Mouse (Mus musculus) kidney, embryonic 16.5 days (tissue): ENCODE measurements around the gene Ago1. TPM values are rescaled to one million over a fixed set of nuclear protein-coding genes. Genes with fewer than 3 reads are reported as not detected.

Experiments used
- ATAC-seq: fragments of 200-750 bp; cut with Nextera tagmentation; 2 replicates; pipeline ENCODE4 v1.8.0; 2017; ENCODE audit warnings: moderate TSS enrichment; ENCODE audit not compliant: low FRiP score, low TSS enrichment
- H3K27ac ChIP-seq: fragments of 300-500 bp; sonication (generic); 2 replicates; pipeline ENCODE4 v1.5.1; 2014; ENCODE audit warnings: low read length
- H3K27me3 ChIP-seq: fragments of 300-500 bp; sonication (generic); 2 replicates; pipeline ENCODE4 v1.6.1; 2014; ENCODE audit warnings: low read length, control low read depth, mixed read lengths; ENCODE audit not compliant: insufficient read depth
- H3K36me3 ChIP-seq: fragments of 300-500 bp; sonication (generic); 2 replicates; pipeline ENCODE4 v1.6.1; 2014; ENCODE audit warnings: low read length, control low read depth, mixed read lengths; ENCODE audit not compliant: insufficient read depth
- H3K4me1 ChIP-seq: fragments of 300-500 bp; sonication (generic); 2 replicates; pipeline ENCODE4 v1.6.1; 2014; ENCODE audit warnings: low read length, control low read depth, mixed read lengths; ENCODE audit not compliant: insufficient read depth
- H3K4me2 ChIP-seq: fragments of 300-500 bp; sonication (generic); replicated peaks from 2 replicates; pipeline ENCODE4 v1.6.1; 2014; ENCODE audit warnings: low read depth, low read length
- H3K4me3 ChIP-seq: fragments of 300-500 bp; sonication (generic); 2 replicates; pipeline ENCODE4 v1.5.1; 2014; ENCODE audit warnings: mild to moderate bottlenecking, low read length
- H3K9ac ChIP-seq: fragments of 300-500 bp; sonication (generic); replicated peaks from 2 replicates; pipeline ENCODE4 v1.6.1; 2014; ENCODE audit warnings: low read length
- H3K9me3 ChIP-seq: fragments of 300-500 bp; sonication (generic); 2 replicates; pipeline ENCODE4 v1.6.1; 2016; ENCODE audit warnings: low read length, control low read depth
- WGBS: fragments of 180-500 bp; shearing (Covaris S2); extraction: QIAGEN DNeasy Blood & Tissue Kit; methylation state at CpG from one replicate; pipeline ENCODE4 v1.1.7; 2014; 5-methylcytosine and 5-hydroxymethylcytosine counted together
- polyA plus RNA-seq: library from polyadenylated mRNA; unstranded; fragments of >200 nt; fragmentation: Nextera tagmentation; extraction: Ambion mirVana; gene quantifications from 2 replicates; pipeline ENCODE4 v1.2.1, GENCODE M21; 2015

Ago1 gene
- polyA plus RNA-seq, 1 experiment from 2014 or later: 4.6 TPM

DNA sequence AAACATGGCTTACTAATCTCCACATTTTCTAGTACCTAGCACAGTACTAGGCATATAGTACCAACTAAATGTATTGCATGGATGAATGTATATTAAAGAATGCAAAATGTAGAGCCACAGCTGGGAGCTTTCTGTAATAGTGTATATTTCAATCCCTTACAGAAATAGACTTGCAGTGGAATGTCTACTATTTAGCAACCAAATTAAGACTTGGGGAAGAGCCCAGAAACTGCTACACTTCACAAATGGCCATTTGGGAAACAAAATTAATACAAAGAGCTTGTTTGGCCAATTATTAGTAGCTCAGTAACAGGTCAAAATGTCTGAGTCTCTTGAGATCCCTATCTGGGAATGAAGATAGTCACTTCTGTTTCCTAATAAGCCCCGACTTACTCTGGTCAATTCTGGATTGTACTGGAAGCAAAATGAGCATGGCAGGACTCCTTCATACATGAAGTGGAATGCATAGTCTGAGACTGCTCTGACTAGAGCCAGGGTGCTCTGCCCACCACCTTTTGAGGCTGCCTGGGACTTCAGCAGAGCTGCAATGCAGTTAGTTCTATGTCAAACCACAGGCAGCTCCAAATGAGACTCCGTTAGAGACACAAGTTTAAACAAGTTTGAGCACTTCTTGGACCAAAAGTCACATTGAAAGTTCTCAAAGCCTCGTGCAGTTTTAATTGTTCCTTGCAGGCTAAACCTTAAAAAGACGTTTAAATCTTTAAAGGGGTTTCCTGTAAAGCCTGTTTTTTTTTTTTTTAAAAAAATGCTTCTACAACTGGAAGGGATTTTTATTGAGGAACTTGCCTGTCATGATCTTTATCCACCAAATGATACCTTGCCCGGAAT, 27.8 kb upstream of the Ago1 start:
- Histone ChIP-seq H3K36me3 (no peaks in the 10 kb centered on the region), H3K9me3 (no peaks in the 10 kb centered on the region), H3K4me1 (no peaks in the 10 kb centered on the region), H3K4me3 (no peak overlapping the region), H3K9ac (no peak overlapping the region), H3K27ac (peak overlapping the region; percentile 37), H3K4me2 (no peak overlapping the region), H3K27me3 (no peaks in the 10 kb centered on the region)
- WGBS: 65% methylated on average over 5 of the region's 5 CpGs
- ATAC-seq: no peak

DNA sequence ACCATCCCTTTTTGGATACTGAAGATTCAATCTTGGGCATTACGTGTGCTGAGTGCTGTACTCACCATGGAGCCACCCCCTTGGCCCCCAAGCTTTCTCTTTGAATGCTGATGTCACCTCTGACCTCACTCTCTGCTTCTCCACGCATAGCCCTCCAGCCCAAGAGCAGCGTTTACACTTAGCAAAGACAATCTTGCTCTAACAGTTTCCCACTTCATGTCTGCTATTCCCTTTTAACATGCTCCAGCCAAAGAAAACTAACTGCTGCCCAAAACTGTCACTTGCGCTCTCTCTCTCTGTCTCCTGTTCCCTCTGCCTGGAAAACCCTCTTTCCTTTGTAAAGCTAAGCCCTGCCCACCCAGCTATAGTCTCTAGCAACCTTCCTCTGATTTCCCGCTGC, 27.1 kb upstream of the Ago1 start:
- H3K27me3 ChIP-seq: no peaks in the 10 kb centered on the region
- no peaks in the 10 kb centered on the region for H3K9me3 ChIP-seq
- ATAC-seq: no peak
- no peak overlapping the region for H3K4me2 ChIP-seq
- H3K36me3 ChIP-seq: no peaks in the 10 kb centered on the region
- H3K9ac ChIP-seq: no peak overlapping the region
- no peak overlapping the region for H3K4me3 ChIP-seq
- 65% methylated on average over 5 of the region's 5 CpGs for WGBS
- no peaks in the 10 kb centered on the region for H3K4me1 ChIP-seq
- H3K27ac ChIP-seq: 0 out of 2 replicates have a peak overlapping the region, but pooled peaks have one; percentile 28

DNA sequence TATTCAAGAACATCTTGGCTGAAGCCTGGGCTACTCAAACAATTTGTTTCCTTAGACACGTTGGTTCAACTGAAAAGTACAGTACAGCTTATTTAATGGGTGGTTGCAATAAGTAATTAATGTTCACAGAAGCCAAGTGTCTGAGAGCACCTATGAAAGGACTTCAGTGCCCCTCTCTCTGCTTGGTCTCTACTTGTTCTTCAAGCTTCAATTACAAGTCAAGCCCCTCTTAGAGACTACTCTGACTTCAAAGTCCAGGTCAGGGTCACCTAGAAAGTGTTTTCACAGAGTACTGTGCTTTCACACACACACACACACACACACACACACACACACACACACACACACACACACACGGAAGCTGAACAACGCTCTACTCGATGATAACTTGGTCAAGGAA, 25.0 kb upstream of the Ago1 start:
- Histone ChIP-seq H3K36me3 (no peaks in the 10 kb centered on the region), H3K27me3 (no peaks in the 10 kb centered on the region)
- WGBS: 81% methylated on average over 4 of the region's 4 CpGs

DNA sequence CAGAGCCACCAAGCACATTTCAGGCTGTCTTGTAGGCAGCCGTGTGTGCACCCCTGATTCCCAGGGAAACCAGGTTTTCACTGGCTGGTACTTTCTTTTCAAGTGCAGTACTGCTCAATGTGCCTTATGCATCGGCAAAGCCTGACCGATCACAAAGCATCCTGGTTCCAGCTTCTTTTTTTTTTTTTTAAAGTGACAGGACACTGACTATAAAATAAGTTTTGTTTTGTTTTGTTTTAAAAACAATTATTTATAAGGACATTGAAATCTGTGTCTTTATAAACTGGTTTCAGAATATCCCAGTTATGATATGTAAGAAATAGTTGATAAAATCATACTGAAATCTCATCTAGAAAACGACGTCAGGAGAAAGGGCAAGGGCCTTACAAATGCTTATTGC, 23.6 kb upstream of the Ago1 start:
- WGBS: 43% methylated on average over 5 of the region's 5 CpGs
- no peak overlapping the region for H3K9ac ChIP-seq
- H3K27ac ChIP-seq: no peak overlapping the region
- H3K36me3 ChIP-seq: no peaks in the 10 kb centered on the region
- no peaks in the 10 kb centered on the region for H3K27me3 ChIP-seq
- no peak for ATAC-seq
- no peak overlapping the region for H3K4me3 ChIP-seq
- H3K9me3 ChIP-seq: no peaks in the 10 kb centered on the region
- H3K4me1 ChIP-seq: no peaks in the 10 kb centered on the region
- no peak overlapping the region for H3K4me2 ChIP-seq

More for the DNA sequence above, 25.0 kb upstream of the Ago1 start:
- no peak overlapping the region for H3K27ac ChIP-seq
- no peak for ATAC-seq
- H3K9me3 ChIP-seq: no peaks in the 10 kb centered on the region
- H3K4me2 ChIP-seq: no peak overlapping the region
- no peaks in the 10 kb centered on the region for H3K4me1 ChIP-seq
- H3K9ac ChIP-seq: no peak overlapping the region
- no peak overlapping the region for H3K4me3 ChIP-seq

DNA sequence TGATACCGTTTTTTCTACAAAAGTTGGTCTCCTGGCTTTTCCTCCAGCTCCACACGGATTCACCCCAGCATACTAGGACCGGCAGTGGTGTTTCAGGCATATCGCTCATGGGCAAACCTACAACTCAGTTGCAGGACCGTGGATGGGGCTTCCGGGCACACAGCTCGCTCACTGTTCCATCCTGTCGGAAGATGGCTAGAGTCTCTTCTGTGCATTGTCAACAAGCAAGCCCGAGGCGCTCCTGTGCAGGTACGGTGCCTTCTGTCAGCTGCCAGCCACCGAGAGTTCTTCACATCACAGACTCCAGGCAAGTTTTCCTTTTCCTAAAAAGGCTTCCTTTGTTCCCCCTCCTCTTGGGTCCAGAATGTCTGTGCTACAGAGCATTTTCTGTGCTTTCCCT, 22.3 kb upstream of the Ago1 start:
- 82% methylated on average over 12 of the region's 12 CpGs for WGBS
- no peak for ATAC-seq

DNA sequence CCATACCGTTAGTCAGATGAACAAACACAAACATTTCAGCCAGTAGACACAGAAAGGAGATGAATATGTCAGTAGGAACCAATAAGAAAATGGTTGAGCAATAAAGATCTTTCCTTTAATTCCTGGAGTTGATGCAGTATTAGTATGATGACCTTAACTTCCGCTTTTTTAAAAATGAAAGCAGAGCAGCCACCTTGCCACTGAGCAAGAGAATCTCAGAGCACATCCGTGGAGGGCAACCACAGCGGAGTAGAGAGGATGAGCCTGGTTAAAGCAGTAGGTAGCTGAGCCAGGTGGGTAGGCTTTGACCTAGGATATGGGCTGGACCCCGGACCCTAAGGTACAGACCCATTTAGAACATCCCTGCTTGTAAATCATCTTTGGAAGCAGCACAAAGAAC, 21.4 kb upstream of the Ago1 start:
- no peak for ATAC-seq
- WGBS: 86% methylated on average over 5 of the region's 5 CpGs
- H3K9me3 ChIP-seq: no peaks in the 10 kb centered on the region
- no peaks in the 10 kb centered on the region for H3K4me1 ChIP-seq
- H3K4me3 ChIP-seq: no peak overlapping the region
- H3K27ac ChIP-seq: no peak overlapping the region
- no peaks in the 10 kb centered on the region for H3K36me3 ChIP-seq
- no peak overlapping the region for H3K9ac ChIP-seq
- H3K4me2 ChIP-seq: no peak overlapping the region
- no peaks in the 10 kb centered on the region for H3K27me3 ChIP-seq

More for the DNA sequence above, 22.3 kb upstream of the Ago1 start:
- Histone ChIP-seq H3K27me3 (no peaks in the 10 kb centered on the region), H3K9me3 (no peaks in the 10 kb centered on the region), H3K4me1 (no peaks in the 10 kb centered on the region), H3K4me2 (no peak overlapping the region), H3K27ac (no peak overlapping the region), H3K4me3 (no peak overlapping the region), H3K9ac (no peak overlapping the region), H3K36me3 (no peaks in the 10 kb centered on the region)

DNA sequence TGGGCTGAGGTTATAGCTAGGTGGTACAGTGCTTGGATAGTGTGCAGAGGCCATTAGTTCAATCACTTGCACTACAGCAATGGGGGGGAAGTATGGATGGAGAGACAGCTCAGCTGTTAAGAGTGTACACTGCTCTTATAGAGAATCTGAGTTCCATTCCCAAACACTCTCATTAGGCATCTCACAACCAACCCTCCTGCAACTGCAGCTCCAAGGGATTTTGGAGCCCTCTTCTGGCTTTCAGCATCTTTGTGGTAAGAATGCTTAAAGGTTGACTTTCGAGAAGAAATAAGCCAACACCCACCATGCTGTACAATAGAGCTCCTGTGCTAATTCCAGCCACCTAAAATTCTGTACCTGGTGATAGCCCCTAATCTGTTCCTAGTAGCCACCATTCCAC, 17.8 kb upstream of the Ago1 start:
- Histone ChIP-seq H3K4me2 (no peak overlapping the region), H3K9me3 (no peaks in the 10 kb centered on the region), H3K4me1 (no peaks in the 10 kb centered on the region), H3K27ac (no peak overlapping the region), H3K9ac (no peak overlapping the region), H3K27me3 (no peaks in the 10 kb centered on the region), H3K36me3 (no peaks in the 10 kb centered on the region), H3K4me3 (no peak overlapping the region)
- 84% methylated on average over 1 of the region's 1 CpGs for WGBS
- no peak for ATAC-seq

DNA sequence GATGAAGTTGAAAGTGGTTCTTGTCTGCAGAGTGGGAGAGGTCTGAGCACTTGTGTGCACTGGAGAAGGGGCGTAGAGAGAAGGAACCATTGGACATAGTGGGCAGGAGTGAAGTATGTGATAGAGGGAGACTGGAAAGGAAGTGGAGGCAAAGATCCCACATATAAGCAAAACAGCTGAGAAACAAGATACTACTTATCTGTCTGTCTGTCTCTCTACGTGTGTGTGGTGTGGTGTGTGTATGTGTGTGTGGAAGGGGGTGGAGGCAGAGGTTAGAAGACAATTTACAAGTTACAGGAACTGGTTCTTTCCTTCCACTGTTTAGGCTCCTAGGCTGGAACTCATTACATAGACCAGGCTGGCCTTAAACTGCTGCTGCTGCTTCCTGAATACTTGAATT, 16.7 kb upstream of the Ago1 start:
- ATAC-seq: no peak
- H3K36me3 ChIP-seq: no peaks in the 10 kb centered on the region
- H3K4me1 ChIP-seq: no peaks in the 10 kb centered on the region
- no peak overlapping the region for H3K4me2 ChIP-seq
- no peak overlapping the region for H3K4me3 ChIP-seq
- H3K27me3 ChIP-seq: no peaks in the 10 kb centered on the region
- no peak overlapping the region for H3K27ac ChIP-seq
- H3K9ac ChIP-seq: no peak overlapping the region
- H3K9me3 ChIP-seq: no peaks in the 10 kb centered on the region
- WGBS: 71% methylated on average over 2 of the region's 2 CpGs

DNA sequence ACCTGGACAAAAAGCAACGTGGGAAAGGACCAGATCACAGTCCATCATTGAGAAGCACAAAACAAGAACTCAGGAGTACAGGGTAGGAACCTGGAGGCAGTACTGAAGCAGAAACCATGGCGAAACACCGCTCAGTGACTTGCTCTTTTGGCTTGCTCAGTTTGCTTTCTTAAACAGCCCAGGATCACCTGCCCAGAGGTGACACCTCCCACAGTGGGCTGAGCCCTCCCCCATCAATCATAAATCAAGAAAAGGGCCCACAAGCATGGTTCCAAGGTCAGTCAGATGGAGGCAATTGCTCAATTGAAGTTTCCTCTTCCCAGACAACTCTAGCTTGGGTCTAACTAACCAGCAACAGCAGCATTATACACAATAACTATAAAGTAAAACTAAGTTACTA, 15.5 kb upstream of the Ago1 start:
- Histone ChIP-seq H3K27ac (no peak overlapping the region), H3K36me3 (no peaks in the 10 kb centered on the region), H3K4me2 (no peak overlapping the region), H3K27me3 (no peaks in the 10 kb centered on the region), H3K9ac (no peak overlapping the region), H3K9me3 (no peaks in the 10 kb centered on the region), H3K4me1 (no peaks in the 10 kb centered on the region), H3K4me3 (no peak overlapping the region)
- no peak for ATAC-seq
- WGBS: 75% methylated on average over 3 of the region's 3 CpGs

DNA sequence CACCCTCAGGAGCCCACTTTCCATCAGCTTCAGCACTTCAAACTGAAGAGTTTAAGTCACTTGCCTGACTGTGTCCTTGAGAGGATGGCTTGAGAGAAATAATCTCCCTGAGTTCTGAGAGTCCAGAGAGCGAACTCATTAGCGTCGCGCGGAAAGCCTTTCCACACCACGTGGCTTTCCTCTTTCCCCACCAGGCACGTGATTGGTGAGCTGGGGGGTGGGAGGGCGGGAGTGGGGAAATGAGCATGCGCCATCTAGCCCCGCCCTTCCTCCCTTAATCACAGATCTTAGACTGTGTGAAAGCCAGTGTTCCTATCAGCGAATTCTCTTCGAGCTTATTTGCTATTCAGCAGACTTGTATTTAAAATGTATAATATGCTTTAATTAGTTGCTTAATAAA, 14.6 kb upstream of the Ago1 start:
- Histone ChIP-seq H3K4me2 (no peak overlapping the region), H3K27ac (no peak overlapping the region), H3K36me3 (no peaks in the 10 kb centered on the region), H3K27me3 (no peaks in the 10 kb centered on the region), H3K9me3 (no peaks in the 10 kb centered on the region), H3K4me3 (no peak overlapping the region), H3K4me1 (no peaks in the 10 kb centered on the region), H3K9ac (no peak overlapping the region)
- no peak for ATAC-seq
- 78% methylated on average over 12 of the region's 12 CpGs for WGBS
